Mouse (Mus musculus): ENCODE results near the gene A730009L09Rik.

GRCm38 (mm10) chr16:84477528-84477927, 37.4 kb upstream of the A730009L09Rik start:
- TF ChIP-seq GATA1 (IDR thresholded peaks at IDR 0.05; ENCODE audit: low read length) (no peak), TAL1 (IDR thresholded peaks at IDR 0.05; ENCODE audit: low read length) (no peak)

Measured in erythroblast, embryonic 14.5 days (primary cell).